Mouse (Mus musculus) ES-CJ7 (cell line): Measurements from ENCODE around the gene Ldb2.

Experiments
- DNase-seq: peaks from one replicate; pipeline ENCODE4 v3.0.0; 2011; ENCODE audit warnings: low read depth, low spot score

The Ldb2 gene

DNA sequence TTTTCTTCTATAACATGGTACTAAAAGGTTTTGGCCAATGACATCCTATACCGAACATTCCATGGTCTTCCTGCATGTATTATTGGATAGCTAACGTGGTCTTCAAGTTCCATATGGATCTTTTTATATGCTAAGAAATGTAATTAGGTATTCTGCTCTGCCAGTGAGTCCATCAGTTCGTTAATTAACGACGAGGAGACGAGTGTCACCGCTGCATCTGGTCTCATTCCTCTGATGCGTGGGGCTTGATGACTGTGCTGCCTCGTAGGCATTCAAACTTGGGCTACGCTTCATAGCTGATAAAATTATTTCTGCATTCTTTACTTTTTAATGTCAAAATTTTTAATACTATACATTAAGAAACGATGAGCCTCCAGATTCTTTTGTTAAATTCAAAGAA lies 251.0 kb downstream of the Ldb2 start:
- no peak for DNase-seq

DNA sequence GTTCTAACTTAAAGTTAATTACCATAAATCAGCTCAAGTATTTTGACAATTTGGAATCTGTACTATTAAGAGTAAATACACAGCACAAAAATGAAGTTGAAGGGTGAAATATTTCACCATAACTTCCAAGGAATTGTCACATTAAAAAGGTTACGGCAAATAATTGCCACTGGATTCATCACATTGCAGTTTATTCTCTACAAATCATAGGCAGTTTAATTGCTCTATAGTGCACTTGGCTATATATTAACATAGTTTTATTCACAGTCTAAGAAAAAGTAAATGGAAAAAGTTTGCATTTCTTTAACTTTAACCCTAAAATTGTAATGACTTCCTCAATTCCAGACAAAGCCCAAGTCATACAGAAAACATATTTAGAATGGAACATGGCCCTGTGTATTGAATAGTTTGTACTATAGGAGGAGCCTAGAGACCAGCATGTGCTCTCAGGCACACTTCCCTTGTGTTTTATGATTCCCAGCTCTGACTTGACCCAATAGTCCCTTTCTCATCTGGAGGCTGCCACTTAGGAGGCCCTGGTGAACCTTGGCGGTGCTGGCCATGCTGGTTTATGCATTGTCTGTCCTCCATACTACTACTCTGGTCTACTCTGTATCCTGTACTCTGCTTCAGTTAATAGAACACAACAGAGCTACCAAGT lies 255.9 kb downstream of the Ldb2 start:
- DNase-seq = no peak

DNA sequence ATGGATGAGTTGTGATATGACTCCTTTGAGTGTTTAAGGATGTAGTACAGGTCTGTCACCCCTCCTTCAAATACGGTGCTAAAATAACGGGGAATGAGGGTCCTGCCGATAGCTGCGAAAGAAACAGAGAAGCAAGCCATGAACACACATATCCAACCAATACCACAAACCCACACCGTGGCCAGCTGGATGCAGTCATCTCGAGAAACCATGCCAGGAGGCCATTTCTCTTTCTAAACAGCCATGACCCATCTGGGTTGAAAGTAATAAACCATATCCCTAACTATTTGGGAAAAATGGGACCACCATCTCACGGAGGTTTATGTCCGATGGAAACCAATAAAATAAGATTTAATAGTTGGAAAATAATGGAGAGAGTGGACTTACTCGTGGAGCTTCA lies 257.7 kb downstream of the Ldb2 start:
- DNase-seq = no peak

DNA sequence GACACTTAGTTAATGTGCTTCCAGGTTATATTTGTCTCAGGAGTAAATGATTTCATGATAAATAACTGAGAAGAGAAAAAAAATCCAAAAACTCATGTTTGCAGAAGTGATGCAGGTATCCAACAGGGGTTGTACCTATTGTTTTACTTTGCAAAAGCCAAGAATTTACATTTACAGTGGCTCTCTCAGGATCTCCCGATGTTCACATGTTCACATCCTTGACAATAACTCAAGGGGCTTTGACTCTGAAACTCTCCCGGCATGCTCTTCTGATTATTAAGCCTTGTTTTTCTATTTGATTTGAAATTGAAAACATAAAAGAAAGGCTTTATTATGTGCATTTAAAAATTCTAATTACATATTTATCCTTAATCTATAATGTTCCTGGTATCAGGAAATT lies 260.8 kb downstream of the Ldb2 start:
- no peak for DNase-seq

DNA sequence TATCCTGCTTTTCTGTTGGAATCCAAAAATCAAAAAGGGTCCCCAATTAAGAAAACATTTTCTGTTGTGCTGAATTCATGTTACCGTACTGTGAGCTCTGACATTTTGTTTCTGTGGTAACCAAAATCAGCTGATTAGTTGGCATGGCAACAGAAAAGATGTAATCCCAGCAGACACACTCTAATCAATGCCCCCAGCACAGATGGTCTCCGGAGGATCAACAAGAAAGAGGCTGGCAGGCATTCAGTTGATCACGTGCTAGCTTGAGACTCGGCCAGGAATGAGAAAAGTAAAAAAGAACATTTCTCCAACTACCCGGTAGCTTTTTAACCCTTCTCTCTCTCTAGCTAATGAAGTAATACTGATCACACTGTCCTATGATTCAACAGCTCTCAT lies 261.5 kb downstream of the Ldb2 start:
- DNase-seq = no peak

DNA sequence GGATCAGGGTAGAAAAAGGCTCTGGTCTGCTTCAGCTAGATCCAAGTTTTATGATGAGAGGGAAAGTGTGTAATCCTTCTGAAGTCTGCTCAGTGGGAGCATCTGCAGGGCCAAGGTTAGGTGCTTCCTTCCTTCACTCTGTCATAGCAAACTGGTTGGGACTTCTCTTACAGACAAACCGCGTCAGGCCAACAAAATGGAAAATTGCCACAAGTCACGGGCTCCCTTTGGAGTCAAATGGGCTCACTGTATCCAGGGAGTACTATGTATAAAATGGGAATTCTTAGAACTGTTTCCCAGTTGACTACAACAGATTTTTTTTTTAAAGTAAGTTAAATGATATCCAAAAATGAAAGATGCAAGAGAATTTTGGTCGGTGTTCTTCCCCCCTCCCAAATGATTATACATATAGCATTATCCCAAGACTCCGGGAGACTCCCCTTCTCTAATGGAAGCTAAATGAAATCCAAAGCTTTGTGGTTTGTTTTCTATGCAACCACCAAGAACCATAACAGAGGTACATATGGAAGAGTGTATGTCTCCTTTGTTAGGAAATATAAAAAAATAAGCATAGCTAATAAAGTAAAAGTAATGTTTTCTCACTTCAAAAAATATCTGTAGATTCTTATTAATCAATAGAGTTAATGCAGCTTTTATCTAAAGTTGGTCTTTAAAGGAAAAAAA lies 262.0 kb downstream of the Ldb2 start:
- no peak for DNase-seq

DNA sequence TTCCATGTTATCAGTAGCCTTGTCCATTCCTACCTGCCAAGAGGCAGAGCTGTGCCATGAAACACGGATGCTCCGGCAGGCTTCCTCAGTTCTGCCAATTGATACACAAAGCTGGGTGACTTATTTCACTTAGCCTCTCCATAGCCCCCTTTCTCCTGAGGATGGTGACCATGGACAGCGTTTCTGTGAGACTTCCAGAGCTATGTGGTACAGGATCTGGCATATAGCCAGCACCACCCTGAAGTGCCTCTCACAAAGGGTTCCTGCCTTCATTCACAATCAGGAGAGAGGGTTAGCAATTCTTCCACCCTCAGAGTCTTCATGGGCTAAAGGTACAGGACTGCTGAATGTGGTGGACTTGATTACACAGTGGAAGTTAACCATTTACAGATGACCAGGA lies 270.0 kb downstream of the Ldb2 start:
- peak; percentile 2 for DNase-seq

DNA sequence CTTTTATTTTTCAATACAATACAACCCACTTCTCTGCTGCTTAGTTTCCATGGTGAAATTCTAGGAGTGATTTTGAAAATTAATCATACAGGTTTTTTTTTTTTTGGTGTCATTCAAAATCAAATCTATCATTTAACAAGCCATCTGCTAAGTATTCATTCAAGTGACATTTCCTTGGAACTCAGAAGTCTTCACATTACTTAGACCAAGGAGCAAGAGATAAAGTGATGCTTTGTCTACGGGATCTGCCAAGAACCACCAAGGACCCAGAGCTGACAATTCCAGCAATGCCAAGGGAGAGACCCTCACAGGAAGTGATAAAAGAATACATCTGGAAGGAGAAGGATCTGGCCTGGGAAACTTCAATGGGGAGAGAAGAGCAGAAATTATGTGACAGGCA lies 270.5 kb downstream of the Ldb2 start:
- DNase-seq = no peak

DNA sequence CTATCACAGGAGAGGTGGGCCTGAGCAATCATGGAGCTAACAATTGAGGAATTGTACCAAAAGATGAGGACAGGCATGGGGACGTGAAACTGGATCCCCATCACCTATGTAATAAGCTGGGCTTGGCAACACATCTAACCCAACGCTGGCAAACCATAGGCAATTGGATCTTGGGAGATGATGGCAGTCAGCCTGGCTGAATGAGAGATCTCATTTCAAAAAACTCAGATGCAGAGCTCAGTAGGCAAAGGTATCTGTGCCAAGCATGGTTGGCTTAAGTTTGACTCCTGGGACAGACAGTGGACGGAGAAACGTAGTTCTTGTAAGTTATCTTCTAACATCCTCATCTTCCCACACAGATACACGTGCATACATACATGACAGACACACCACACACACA lies 294.3 kb downstream of the Ldb2 start:
- DNase-seq = no peak

DNA sequence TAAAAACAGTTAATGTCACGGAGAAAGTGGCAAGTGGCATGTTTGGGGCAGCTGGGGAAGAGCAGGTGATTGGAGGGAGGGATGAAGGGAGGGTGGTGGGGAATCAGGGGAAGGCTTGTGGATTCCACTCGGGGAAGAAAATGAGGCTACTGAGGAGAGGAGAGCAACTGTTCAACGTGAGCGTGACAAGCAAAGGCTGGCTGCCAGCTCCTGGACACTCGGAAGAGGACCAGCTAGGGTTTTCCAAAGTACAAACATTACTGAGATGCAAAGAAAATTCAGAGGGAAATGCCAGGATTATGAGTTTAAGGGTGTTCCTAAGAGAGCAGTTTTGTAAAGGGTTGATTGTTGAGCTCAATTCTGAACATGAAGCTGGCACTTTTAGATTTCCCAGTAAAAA lies 294.7 kb downstream of the Ldb2 start:
- no peak for DNase-seq

DNA sequence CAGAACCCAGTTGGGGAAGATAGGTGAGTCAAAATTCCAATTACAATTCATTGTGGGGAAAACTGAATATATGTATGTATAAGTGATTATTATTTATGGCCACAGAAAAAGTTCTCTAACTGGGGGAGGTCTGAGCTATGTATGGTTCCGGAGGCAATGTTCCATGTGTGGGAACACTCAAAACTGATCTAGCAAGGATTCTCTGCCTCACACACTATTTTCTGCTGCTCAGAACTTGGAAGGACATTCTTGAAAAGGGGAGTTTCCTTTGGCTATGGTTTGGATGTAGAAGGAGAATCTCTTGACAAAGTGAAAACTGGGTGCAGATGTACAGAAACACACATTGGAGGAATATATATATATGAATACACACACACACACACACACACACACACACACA lies 301.3 kb downstream of the Ldb2 start:
- DNase-seq = no peak

DNA sequence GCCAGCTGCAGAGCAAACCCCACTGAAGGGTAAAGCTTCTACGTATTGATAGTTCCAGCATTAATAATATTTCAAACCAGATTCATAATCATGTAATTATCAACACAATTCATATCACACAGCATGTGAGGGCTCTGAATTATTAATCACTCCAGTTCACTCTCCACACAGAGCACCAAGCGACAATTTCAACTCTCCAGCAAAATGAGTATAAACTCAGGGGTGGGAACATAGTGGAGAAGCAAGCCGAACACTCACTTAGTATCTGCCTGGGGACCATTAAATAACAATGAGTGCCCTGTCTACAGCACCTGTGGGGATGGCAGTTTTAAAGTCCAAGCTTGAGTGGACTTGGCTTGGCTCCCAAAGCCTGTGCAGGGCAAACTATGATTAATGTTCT lies 302.6 kb downstream of the Ldb2 start:
- DNase-seq = no peak

DNA sequence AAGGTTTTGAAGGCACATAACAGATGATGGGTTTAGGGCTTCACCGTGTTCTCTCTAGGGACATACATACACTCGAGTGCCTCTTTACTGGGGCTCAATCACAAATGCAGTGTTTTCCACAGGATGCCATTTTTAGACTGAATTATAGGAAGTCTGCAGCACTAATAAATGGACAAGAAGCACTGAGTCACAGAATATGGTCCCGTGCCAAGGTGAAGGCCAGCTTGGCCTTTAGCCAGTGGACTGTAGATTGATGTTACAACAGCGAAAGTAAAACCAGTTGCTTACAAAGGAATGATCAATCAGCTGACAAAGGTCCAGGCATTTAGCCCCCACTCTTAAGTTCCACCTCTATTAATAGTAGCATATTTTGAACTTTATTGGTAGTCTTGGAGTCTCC lies 304.4 kb downstream of the Ldb2 start:
- no peak for DNase-seq

DNA sequence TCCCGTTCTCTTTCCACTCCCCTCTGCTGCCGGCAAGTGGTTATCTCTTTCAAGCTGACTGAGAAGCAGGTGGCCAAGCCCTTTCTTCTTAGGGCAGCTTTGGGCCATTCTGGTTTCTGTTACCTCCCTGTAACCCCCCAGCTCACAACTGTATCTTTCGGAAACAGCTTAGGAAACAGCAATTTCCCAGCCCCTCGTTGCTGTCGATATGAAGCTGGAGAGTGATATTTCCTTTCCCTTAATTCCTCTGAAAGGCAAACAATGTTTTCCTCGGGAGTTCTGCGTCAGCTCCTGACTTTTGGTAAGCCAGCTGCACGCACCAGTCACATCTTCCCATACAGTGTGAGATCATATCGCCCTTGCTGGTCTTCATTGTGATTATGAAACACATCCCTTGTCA lies 305.3 kb downstream of the Ldb2 start:
- no peak for DNase-seq

DNA sequence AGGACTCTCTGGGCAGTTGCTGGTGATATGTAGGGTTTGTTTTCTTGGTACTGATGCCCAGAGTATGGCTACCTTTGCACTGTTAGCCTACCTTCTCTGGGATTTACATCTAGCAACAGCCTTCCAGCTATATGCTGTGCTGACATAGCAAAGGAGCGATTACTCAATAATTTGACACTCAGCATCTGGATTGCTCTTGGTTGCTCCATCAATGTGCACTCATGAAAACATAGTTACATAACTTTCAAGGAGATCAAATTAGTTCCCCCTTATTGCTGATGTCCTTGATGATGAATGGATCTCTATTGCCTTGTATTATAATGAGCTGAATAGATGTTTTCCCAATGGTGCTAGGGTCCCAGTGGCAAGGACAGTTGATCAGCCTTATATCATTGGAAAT lies 308.0 kb downstream of the Ldb2 start:
- no peak for DNase-seq

DNA sequence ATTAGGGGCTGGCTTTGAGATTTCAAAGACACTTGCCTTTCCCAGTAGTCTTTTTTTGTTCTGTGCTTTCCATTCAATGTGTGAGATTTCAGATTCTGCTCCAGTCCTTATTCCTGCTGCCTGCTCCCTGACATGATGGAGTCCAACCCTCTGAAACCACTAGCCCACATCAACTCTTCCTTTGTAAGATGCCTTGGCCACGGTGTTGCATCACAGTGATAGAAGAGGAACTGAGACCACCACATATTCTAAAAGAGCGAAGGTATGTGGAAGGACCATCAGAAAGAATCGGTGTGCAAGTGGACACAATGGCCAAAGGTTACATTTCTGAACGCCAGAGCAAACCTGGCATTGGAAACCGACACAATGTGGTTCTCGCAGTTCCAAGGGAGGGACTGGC lies 309.0 kb downstream of the Ldb2 start:
- no peak for DNase-seq

DNA sequence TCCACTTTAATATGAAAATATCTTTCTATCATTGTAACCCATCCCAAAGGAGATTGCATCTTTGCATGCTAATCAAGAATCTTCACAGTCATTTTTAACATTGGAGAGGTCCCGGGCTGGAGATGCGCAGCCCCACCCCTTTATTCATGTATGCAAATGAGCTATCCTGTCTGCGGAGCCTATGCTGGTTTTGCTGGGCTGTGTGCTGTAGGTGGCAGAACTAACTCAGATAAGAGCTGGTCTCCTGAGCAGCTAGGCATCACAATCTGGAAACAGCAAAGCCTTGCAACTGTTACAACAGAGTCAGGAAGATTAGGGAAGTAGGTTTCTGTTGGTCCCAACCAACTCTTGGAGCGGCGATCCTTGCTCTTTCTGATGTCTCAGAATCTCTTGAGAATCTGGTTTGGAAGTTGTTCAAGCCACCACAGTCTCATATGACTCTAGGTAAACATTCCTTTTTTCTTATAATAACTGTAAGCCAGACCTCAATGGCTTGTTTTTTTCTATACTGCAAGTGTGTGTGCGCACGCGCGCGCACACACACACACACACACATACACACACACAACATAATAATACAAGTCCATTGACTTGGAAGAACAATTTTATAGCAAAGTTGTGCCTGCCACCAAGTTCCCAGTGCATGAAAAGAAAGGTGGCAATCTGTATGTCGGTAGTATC lies 315.9 kb downstream of the Ldb2 start:
- no peak for DNase-seq

DNA sequence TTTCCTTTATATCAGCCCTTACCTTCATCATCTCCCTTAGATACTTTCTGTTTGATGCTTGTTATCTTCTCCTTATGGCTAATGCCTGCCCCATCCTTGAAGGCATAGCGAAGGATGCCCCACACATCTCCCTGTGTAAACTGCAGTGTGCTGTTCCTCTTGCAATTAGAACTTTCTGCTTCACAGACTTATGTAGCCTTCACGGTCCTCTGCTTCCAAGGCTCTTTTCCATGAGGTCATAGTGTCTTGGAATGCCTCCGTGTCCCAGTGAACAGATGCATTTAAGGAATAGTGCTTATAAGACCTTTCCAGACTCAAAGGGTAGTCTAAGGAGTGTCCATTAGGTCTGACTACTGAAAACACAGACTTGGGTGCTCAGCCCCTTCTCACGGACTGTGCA lies 318.1 kb downstream of the Ldb2 start:
- no peak for DNase-seq

DNA sequence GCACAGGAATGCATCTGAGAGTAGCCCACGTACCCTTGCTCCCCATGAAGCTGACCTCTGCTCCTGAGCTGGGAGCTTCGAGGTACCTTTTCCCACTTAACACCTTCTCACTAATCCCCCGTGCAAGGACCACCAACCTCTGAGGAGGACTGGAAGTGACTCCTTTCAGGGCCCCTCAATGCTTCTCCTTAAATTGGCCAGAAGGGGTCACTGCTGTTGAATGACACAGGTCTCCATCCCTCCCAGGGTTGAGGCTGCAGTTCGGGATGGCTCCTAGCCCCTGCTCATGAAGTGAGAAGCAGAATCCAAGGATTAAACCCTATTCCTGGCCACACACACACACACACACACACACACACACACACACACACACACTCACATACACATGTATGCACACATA lies 323.1 kb downstream of the Ldb2 start:
- DNase-seq = peak; percentile 10

DNA sequence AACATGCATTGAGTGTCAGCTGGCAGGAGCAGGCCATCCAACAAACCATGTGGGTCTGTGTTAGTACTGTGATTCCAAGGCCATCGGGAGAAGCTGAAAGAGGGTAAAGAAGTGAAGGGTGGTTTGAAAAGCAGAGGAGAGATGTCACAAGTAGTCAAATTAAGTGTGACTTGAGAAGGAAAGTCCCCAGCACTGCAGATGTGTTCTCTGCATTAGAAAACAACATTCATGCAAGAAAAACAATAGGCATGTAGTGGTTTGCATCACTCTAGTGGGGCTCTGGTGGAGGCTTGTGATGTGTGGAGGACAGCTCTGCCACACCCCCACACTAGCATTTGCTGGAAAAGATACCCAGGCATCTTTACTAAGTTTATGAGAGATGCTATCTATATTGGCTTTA lies 323.9 kb downstream of the Ldb2 start:
- no peak for DNase-seq

DNA sequence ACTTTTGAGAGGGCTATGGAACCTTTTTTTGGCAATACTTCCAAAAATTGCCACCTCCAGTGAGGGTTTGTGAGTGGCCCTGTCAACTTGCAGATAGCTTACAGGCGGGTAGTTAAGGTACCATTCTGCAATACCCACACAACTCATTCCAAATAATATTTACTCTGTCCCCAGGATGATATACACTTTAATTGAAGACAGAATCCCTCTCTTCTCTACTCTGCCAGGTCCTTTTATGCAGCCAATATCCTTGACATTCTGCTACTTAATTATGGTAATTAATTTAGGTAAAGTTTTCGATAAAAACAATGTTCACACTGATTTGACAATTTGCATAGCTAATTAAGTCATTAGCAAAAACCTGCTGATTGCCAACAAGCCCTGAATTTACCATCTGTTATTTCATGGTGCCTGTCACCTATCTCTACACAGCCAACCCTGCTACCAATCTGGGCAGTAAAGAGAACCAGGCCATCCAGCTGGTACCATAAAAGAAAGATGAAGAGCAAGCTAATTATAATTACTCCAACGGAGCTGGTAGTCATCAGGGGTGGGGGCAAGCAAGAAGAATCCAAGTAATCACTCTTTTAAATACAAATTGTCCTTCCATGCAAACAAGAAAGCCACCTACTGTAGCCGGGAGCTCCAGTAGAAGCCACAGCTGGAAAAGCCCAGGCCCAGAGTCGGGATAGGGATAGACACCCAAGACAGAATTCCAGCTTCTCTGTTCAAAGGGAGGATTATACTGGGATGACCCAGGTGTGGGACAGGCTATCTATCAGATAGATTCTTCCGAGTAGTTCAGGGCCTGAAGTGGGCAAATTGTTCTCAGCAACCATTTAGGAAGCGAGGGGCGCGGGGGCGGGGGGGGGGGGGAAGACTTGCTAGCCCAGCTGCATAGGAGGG lies 325.4 kb downstream of the Ldb2 start:
- DNase-seq = no peak

DNA sequence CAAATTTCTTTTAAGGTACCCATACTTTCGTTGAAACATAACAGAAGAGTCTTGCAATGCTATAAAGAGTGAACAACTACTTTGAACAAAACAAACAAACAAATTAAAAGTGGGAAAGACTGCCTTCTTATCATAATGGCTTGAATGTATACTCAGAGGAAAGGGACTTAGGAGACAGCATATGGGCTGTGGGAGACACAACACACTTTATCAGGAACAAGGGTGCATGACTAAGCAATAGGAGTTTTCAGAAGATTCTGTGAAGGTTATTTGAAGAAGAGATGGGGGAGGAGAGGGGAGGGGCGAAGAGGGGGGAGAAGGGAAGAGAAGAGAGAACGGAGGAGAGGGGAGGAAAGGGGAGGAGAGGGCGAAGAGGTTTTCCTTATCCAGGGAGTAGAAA lies 334.2 kb downstream of the Ldb2 start:
- DNase-seq = no peak
